Mouse (Mus musculus) midbrain, embryonic 14.5 days (tissue): ENCODE results near the gene Utrn. TPM values are rescaled to one million over a fixed set of nuclear protein-coding genes. Genes with fewer than 3 reads are reported as not detected.
A peak's percentile ranks its signal among the peaks of the same experiment; 100 is the strongest.
"Not testable (repeated sequence)": the region's sequence is repeated elsewhere in the genome, so short reads cannot be mapped to it uniquely, and the experiment has no call there.

Source experiments
- ATAC-seq: fragments of 200-750 bp; cut with Nextera tagmentation; 2 replicates; pipeline ENCODE4 v1.8.0; 2017; ENCODE audit warnings: moderate number of reproducible peaks, moderate library complexity; ENCODE audit not compliant: low FRiP score, low TSS enrichment
- DNase-seq: peaks from one replicate; pipeline ENCODE4 v3.0.0-alpha.2; 2015
- H3K27ac ChIP-seq: fragments of 300-500 bp; sonication (generic); replicated peaks from 2 replicates; pipeline ENCODE4 v1.5.1; 2014; ENCODE audit warnings: mild to moderate bottlenecking, low read depth, low read length, moderate library complexity
- H3K27me3 ChIP-seq: fragments of 300-500 bp; sonication (generic); 2 replicates; pipeline ENCODE4 v1.6.1; 2014; ENCODE audit warnings: low read length, control low read depth, mixed read lengths; ENCODE audit not compliant: control insufficient read depth, insufficient read depth
- H3K36me3 ChIP-seq: fragments of 300-500 bp; sonication (generic); 2 replicates; pipeline ENCODE4 v1.6.1; 2014; ENCODE audit warnings: low read length, control low read depth; ENCODE audit not compliant: control insufficient read depth, insufficient read depth
- H3K4me1 ChIP-seq: fragments of 300-500 bp; sonication (generic); 2 replicates; pipeline ENCODE4 v1.6.1; 2014; ENCODE audit warnings: mild to moderate bottlenecking, antibody characterized with exemption, low read length, control low read depth; ENCODE audit not compliant: control insufficient read depth, insufficient read depth
- H3K4me2 ChIP-seq: fragments of 300-500 bp; sonication (generic); 2 replicates; pipeline ENCODE4 v1.6.1; 2014; ENCODE audit warnings: mild to moderate bottlenecking, low read length, moderate library complexity
- H3K4me3 ChIP-seq: fragments of 300-500 bp; sonication (generic); replicated peaks from 2 replicates; pipeline ENCODE4 v1.5.1; 2014; ENCODE audit warnings: low read depth, low read length
- H3K9ac ChIP-seq: fragments of 300-500 bp; sonication (generic); replicated peaks from 2 replicates; pipeline ENCODE4 v1.6.1; 2014; ENCODE audit warnings: mild to moderate bottlenecking, low read length, moderate library complexity
- H3K9me3 ChIP-seq: fragments of 300-500 bp; sonication (generic); 2 replicates; pipeline ENCODE4 v1.6.1; 2016; ENCODE audit warnings: low read length, control low read depth, mixed read lengths; ENCODE audit not compliant: control insufficient read depth
- WGBS: fragments of 180-500 bp; shearing (Covaris S2); extraction: QIAGEN DNeasy Blood & Tissue Kit; methylation state at CpG from one replicate; pipeline ENCODE4 v1.1.7; 2014; 5-methylcytosine and 5-hydroxymethylcytosine counted together
- polyA plus RNA-seq: library from polyadenylated mRNA; unstranded; fragments of >200 nt; fragmentation: Nextera tagmentation; extraction: Ambion mirVana; gene quantifications from 2 replicates; pipeline ENCODE4 v1.2.1, GENCODE M21; 2014

The Utrn gene
- polyA plus RNA-seq, 1 experiment from 2014 or later = 19.1 TPM

DNA sequence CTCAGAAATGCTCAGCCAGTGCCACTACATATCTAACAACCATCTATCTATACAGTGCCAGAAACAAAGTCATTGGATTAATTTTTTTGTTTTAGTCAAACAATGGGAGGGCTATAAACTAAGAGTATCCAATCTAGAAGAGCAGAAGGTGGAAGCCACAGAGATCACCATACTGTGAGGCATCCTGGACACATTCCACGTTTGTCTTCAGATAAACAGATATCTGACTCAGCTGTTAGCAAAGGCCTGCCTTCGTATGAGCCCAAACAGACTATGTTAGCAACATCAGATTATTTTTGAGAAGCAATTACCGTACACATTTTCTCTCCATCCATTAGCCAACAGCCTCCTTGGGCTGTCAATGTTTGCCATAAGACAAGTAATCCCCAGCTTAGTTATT lies 250.8 kb downstream of the Utrn start:
- WGBS = 81% methylated on average over 3 of the region's 3 CpGs
- no peak for DNase-seq

DNA sequence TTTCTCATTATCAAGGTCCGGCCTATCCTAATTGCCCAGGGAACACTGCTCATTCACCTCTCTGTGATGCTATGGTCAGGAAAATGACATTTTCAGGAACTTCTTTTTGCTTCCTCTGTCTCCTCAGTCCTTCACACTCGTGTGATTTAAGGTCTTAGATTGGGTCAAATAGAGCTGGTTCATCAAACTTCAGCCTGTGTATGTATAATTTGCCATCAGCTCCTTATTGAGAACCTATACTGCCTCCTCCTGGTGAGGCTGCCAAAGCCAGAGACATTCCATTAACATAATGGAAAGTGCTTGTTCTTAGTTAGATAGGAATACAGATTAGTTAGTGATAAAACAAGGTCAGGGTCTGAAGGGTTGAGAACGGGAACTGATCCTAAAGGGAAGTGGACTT lies 253.4 kb downstream of the Utrn start:
- ATAC-seq = no peak
- Histone ChIP-seq H3K27me3 (no peaks in the 10 kb centered on the region), H3K27ac (no peak overlapping the region), H3K4me1 (peaks cover 4% of the 10 kb centered on the region; the same call in 1 of the 2 replicates), H3K4me2 (no peak overlapping the region), H3K9me3 (no peaks in the 10 kb centered on the region), H3K9ac (no peak overlapping the region), H3K4me3 (no peak overlapping the region), H3K36me3 (no peaks in the 10 kb centered on the region)
- peak; percentile 49 for DNase-seq
- 60% methylated on average over 3 of the region's 3 CpGs for WGBS

More for the DNA sequence above, 250.8 kb downstream of the Utrn start:
- H3K9me3 ChIP-seq = no peaks in the 10 kb centered on the region
- H3K4me2 ChIP-seq = no peak overlapping the region
- no peak overlapping the region for H3K9ac ChIP-seq
- H3K4me3 ChIP-seq = no peak overlapping the region
- no peaks in the 10 kb centered on the region for H3K36me3 ChIP-seq
- H3K27ac ChIP-seq = no peak overlapping the region
- H3K27me3 ChIP-seq = no peaks in the 10 kb centered on the region
- H3K4me1 ChIP-seq = peaks cover 4% of the 10 kb centered on the region; the same call in 1 of the 2 replicates
- no peak for ATAC-seq

DNA sequence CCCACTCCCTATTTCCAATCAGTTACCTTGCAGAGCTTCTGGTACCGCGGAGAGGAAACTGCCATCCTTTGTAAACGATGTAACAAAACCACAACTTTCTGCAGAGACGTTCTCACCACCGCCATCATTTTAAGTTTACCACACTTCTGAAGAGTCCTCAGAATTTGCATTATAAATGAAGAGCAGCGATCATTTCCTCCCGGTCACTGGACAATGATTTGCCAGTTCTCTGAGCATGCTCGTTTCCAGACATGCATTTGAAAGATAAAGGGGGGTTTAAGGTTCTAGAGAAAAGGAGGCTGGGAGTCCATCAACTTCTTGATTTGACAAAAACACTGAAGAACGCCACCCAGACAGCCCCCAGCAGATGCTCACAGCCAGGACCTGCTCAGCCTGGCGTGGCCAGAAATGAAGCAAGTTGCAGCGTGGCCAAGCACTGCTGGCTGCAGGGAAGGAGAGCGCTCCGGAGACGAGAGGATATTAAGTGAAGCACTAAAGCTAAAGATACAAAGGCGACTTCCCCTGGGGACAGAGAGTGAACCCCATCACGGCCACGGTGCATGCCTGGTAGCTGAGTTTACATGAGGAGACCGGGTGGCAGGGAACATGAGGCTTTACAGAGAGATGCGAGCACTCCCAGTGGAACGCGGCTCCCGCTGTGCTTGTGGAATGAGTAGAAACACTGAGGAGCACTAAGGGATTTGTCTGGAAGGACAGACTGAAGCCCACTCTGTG lies 254.5 kb downstream of the Utrn start:
- DNase-seq (peak; percentile 79), ATAC-seq (peak; percentile 46)
- H3K4me2 ChIP-seq = peak overlapping the region; percentile 82
- no peaks in the 10 kb centered on the region for H3K27me3 ChIP-seq
- H3K9ac ChIP-seq = peak overlapping the region; percentile 70
- peak overlapping the region; percentile 66 for H3K27ac ChIP-seq
- 2% methylated on average over 22 of the region's 22 CpGs for WGBS
- peak overlapping the region; percentile 44 for H3K4me3 ChIP-seq
- H3K4me1 ChIP-seq = peaks cover 4% of the 10 kb centered on the region; the same call in 1 of the 2 replicates
- H3K9me3 ChIP-seq = no peaks in the 10 kb centered on the region
- H3K36me3 ChIP-seq = no peaks in the 10 kb centered on the region

DNA sequence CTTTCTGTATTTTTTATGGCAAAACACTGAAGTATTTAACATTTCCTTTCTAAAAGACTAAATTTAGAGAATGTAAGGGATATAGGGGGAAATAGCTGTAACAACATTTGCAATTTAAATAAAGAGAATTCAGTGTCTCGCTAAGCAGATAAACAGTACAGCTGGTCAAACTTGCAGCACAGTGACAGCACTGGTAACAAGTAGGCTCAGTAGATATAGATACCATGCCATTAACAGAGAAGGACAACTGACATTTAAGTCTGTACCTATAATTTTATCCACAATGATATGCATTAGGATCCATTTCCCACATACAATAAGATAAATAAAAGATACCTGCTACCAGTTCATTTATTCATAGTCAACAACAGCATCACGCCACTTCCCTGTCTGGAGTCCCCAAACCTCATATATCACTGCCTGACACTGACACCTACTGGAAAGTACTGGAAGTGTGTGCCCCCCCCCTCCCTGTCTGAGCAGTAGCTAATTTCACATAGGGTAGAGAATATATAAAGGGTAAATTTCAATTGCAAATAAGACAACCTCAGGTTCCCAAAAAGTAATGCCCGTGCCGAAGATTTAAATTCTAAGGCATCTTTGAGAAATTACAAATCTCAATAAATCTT lies 256.8 kb downstream of the Utrn start:
- Histone ChIP-seq H3K9ac (no peak overlapping the region), H3K4me2 (peak overlapping the region; percentile 38)

DNA sequence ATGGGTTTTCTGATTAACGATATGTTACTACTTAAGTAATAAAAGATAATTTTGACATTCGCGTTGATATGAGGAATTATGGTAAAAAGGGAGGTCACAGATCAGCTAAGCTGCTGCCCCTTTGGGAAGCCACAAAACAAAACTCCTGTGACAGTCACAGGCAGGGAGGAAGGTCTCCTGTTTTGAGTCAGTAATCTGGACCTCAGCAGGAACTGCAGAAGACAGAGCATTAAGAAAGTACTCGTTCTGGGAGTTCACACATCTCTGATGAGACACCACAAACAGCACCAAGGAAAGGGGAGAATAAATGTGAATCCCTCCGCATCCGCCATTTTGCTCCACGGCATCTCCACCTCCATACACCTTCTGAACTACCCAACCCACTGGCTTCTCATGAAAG lies 259.3 kb downstream of the Utrn start:
- Histone ChIP-seq H3K4me3 (no peak overlapping the region), H3K4me2 (no peak overlapping the region), H3K36me3 (no peaks in the 10 kb centered on the region), H3K4me1 (peaks cover under 1% of the 10 kb centered on the region; the same call in 1 of the 2 replicates), H3K27me3 (no peaks in the 10 kb centered on the region), H3K9ac (no peak overlapping the region), H3K27ac (no peak overlapping the region), H3K9me3 (no peaks in the 10 kb centered on the region)
- DNase-seq (no peak), ATAC-seq (no peak)
- WGBS = 73% methylated on average over 7 of the region's 7 CpGs

More for the DNA sequence above, 256.8 kb downstream of the Utrn start:
- H3K36me3 ChIP-seq = no peaks in the 10 kb centered on the region
- H3K4me3 ChIP-seq = no peak overlapping the region; the same call in 1 of the 2 replicates
- DNase-seq (peak; percentile 87), ATAC-seq (peak; percentile 87)
- peaks cover 4% of the 10 kb centered on the region; the same call in 1 of the 2 replicates for H3K4me1 ChIP-seq
- H3K27ac ChIP-seq = no peak overlapping the region
- WGBS = 21% methylated on average over 4 of the region's 4 CpGs
- H3K9me3 ChIP-seq = no peaks in the 10 kb centered on the region
- no peaks in the 10 kb centered on the region for H3K27me3 ChIP-seq

DNA sequence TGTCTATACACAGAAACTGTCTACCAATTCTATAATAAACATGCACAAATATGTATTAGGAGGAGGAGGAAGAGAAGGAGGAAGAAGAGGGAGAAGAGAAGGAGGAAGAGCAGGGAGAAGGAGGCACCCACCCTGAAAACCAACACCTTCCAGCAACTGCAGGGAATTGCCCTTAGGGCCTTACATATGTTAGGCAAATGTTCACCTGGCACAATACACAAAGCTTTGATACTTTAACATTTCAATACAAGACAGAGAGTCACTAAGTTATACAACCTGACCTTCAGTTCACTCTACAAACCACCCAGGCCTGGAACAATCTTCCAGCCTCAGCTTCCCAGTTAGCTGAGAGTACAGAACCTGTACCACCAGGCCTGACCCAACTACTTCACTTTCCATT lies 260.5 kb downstream of the Utrn start:
- no peaks in the 10 kb centered on the region for H3K9me3 ChIP-seq
- no peak for ATAC-seq
- H3K4me3 ChIP-seq = no peak overlapping the region
- H3K4me1 ChIP-seq = no peaks in the 10 kb centered on the region
- no peaks in the 10 kb centered on the region for H3K36me3 ChIP-seq
- DNase-seq = no peak
- H3K27ac ChIP-seq = no peak overlapping the region
- H3K9ac ChIP-seq = no peak overlapping the region
- no peak overlapping the region for H3K4me2 ChIP-seq
- H3K27me3 ChIP-seq = no peaks in the 10 kb centered on the region

DNA sequence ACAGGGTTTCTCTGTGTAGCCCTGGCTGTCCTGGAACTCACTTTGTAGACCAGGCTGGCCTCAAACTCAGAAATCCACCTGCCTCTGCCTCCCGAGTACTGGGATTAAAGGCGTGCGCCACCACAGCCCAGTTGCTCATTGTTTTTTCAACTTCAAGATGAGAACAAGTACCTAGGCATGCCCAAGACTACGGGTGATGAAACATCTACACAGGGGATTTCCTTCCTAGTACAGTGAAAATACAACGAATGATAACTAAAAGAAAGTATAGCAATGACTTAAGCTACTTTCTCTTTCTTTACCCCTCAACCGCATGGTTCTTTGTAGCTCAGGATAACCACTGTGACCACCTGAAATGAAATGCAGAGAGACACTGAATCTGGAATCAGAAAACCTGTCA lies 262.0 kb downstream of the Utrn start:
- H3K27me3 ChIP-seq, H3K9ac ChIP-seq, H3K4me3 ChIP-seq, H3K9me3 ChIP-seq, H3K4me2 ChIP-seq, H3K36me3 ChIP-seq, DNase-seq, H3K27ac ChIP-seq, H3K4me1 ChIP-seq, ATAC-seq: not testable (repeated sequence)
- WGBS = 92% methylated on average over 6 of the region's 6 CpGs

DNA sequence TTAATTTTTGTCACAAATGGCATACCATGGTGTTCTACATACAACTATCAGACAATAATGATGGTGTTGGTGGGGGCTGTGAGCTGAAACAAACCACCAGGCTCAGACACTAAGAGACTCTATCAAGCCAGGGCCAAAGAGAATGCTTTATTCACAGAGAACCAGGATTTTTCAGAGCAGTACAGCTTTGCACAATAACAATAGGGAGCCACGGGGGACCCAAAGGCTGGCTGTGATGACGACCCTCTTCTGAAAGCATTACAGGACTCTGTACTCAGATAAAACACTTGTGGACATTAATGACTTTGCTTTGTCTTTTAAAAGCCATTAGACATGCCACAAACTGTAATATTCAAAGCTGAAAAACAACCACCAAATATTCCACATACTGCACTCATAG lies 273.8 kb downstream of the Utrn start:
- DNase-seq (no peak), ATAC-seq (no peak)
- H3K4me3 ChIP-seq = no peak overlapping the region
- no peak overlapping the region for H3K27ac ChIP-seq
- 7% methylated on average over 2 of the region's 2 CpGs for WGBS
- no peak overlapping the region for H3K4me2 ChIP-seq
- no peaks in the 10 kb centered on the region for H3K27me3 ChIP-seq
- H3K36me3 ChIP-seq = no peaks in the 10 kb centered on the region
- H3K4me1 ChIP-seq = no peaks in the 10 kb centered on the region
- no peaks in the 10 kb centered on the region for H3K9me3 ChIP-seq
- no peak overlapping the region for H3K9ac ChIP-seq

DNA sequence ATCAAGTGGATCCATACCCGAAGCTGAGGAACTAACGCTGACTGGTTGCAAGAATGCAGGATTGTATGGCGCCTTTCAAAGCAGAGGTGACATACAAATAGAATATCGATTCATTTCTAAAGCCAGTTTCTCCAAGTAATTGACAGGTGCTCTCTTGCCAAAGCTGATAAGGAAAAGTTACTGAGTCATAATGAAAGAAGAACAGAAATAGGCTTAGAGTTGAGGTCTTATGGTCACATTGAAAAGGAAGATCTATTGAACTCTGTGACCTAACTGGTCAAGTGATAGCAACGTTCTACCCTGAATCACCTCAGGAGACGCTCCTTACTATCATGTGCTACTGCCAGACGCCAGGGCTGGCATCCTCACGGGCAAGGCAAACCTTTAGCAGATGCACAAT lies 274.2 kb downstream of the Utrn start:
- Histone ChIP-seq H3K4me2 (no peak overlapping the region), H3K4me3 (no peak overlapping the region), H3K27ac (no peak overlapping the region), H3K36me3 (no peaks in the 10 kb centered on the region), H3K27me3 (no peaks in the 10 kb centered on the region), H3K9ac (no peak overlapping the region), H3K9me3 (no peaks in the 10 kb centered on the region), H3K4me1 (no peaks in the 10 kb centered on the region)
- 85% methylated on average over 8 of the region's 8 CpGs for WGBS
- DNase-seq (no peak), ATAC-seq (no peak)
